Mouse (Mus musculus) left cerebral cortex, adult 6 months (tissue): Measurements from ENCODE around the gene Ms4a4a. TPM values are rescaled to one million over a fixed set of nuclear protein-coding genes. Genes with fewer than 3 reads are reported as not detected.

Experiments
- long read RNA-seq, 2 experiments: library from polyadenylated mRNA; unstranded; transcript quantifications; one replicate each; pipeline ENCODE4 v2.0.0; 2019 to 2020
- polyA plus RNA-seq: library from polyadenylated mRNA; unstranded; fragments of <200 nt; fragmentation: Nextera tagmentation; gene quantifications from 2 replicates; pipeline ENCODE4 v1.2.3, GENCODE M21; 2021

The Ms4a4a gene
- polyA plus RNA-seq = 0.26 and 0.46 TPM in 2 replicates
- long read RNA-seq, experiment 1 = 0 reads
- long read RNA-seq, experiment 2 = 0 reads

DNA sequence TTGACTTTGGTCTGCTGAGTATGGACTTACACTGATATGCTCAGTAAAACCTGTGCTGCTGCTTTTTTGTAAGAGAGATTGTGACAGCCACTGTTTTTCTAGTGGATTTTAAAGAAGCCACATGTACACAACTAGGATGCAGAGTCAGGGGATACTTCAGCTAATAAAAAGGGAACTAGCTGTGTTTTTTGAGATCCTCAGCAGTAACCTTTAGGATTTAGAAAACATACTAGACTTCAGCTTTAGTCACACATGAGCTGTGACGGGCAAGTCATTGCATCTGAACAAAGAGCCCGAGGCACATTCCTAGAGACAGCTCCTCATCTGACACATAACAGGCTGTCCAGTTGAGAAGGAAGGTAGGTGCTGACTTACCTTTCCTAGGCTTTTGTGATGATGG, at the start of gene Ms4a4a:
TSS of gene Ms4a4a (plus strand) at position 251 of the 400 bp plus-strand sequence.

DNA sequence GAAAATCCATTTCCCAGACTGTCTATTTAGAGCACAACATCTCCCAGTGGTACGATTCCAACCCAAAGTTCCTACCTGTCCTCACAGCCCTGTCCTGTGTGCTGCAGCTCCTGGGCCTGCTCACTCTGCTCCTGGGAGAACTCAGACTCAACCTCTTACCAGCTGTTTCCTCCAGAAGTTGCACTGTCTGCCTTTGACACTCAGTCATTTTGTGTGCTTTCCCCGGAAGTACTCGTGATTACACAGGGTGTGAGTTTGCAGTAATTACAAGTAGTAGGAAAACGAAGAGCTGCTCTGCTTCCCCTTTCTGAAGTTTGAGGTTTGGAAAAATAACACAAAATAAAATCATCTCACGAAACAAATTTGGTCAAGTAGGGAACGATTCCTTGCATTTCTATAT, 39.4 kb upstream of the Ms4a4a start, which contains the start of gene Ms4a7:
TSS of gene Ms4a7 (minus strand) at position 215 of the 400 bp plus-strand sequence.

DNA sequence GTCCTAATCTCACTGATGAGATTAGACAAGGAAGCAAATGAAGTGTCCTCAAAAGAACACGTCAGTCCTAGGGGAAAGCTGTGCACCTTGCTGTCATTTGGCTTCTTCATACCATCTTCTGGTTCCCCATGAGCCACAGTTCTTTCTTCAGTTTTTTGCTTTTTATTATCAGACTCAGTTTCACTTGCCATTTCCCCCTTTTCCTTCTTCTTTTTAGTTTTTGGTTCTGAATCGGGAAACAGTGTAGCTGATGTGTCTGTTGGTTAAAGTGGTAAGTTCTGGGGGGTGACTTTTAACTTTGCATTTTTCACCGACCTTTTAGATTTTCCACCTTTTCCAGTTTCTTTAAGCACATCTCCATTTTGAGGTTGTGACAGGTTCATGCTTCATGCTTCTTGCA, 29.2 kb downstream of the Ms4a4a start, which contains the start of gene Ms4a4c:
TSS of gene Ms4a4c (plus strand) at position 244 of the 400 bp plus-strand sequence.

Other genes with a start within 250 kb of the Ms4a4a start
- gene 1700017D01Rik, start 244.6 kb upstream of the Ms4a4a start, polyA plus RNA-seq = not detected in 2 replicates
- gene 1700025F22Rik, start 210.2 kb upstream of the Ms4a4a start, polyA plus RNA-seq = not detected in 2 replicates
- not detected in 2 replicates for gene Ms4a13, start 178.8 kb upstream of the Ms4a4a start, polyA plus RNA-seq
- not detected in 2 replicates for gene Ms4a12, start 143.1 kb upstream of the Ms4a4a start, polyA plus RNA-seq
- gene Ms4a1, start 109.3 kb upstream of the Ms4a4a start, polyA plus RNA-seq = not detected in 2 replicates
- not detected in 2 replicates for gene Ms4a5, start 91.7 kb upstream of the Ms4a4a start, polyA plus RNA-seq
- not detected in 2 replicates for gene Ms4a14, start 61.1 kb upstream of the Ms4a4a start, polyA plus RNA-seq
- 1.0 and 1.7 TPM in 2 replicates for gene Ms4a7, start 39.4 kb upstream of the Ms4a4a start, polyA plus RNA-seq
- gene Ms4a4c, start 29.2 kb downstream of the Ms4a4a start, polyA plus RNA-seq = 0.06 TPM in 1 of 2 replicates, not detected in the other
- gene Ms4a4b, start 68.0 kb downstream of the Ms4a4a start, polyA plus RNA-seq = not detected in 2 replicates
- 0.59 and 0.72 TPM in 2 replicates for gene Ms4a6c, start 93.8 kb downstream of the Ms4a4a start, polyA plus RNA-seq
- 0.28 and 0.63 TPM in 2 replicates for gene Gm8369, start 110.4 kb downstream of the Ms4a4a start, polyA plus RNA-seq
- gene Ms4a6b, start 141.0 kb downstream of the Ms4a4a start, polyA plus RNA-seq = 1.2 and 2.2 TPM in 2 replicates
- not detected in 2 replicates for gene Ms4a4d, start 161.3 kb downstream of the Ms4a4a start, polyA plus RNA-seq
- 1.7 and 1.8 TPM in 2 replicates for gene Ms4a6d, start 229.3 kb downstream of the Ms4a4a start, polyA plus RNA-seq
- gene Ms4a2, start 248.2 kb downstream of the Ms4a4a start, polyA plus RNA-seq = not detected in 2 replicates